Mouse (Mus musculus) liver, embryonic 16.5 days (tissue): ENCODE data around the gene Olfr535. TPM values are rescaled to one million over a fixed set of nuclear protein-coding genes. Genes with fewer than 3 reads are reported as not detected.
"Not testable (repeated sequence)": the region's sequence is repeated elsewhere in the genome, so short reads cannot be mapped to it uniquely, and the experiment has no call there.

ENCODE experiments used
- ATAC-seq: fragments of 200-750 bp; cut with Nextera tagmentation; 2 replicates; pipeline ENCODE4 v1.8.0; 2017; ENCODE audit warnings: low read depth, mild to moderate bottlenecking, moderate number of reproducible peaks, moderate library complexity
- H3K27ac ChIP-seq: fragments of 300-500 bp; sonication (generic); 2 replicates; pipeline ENCODE4 v1.5.1; 2014; ENCODE audit warnings: mild to moderate bottlenecking, low read length
- H3K27me3 ChIP-seq: fragments of 300-500 bp; sonication (generic); 2 replicates; pipeline ENCODE4 v1.6.1; 2014; ENCODE audit warnings: low read depth, low read length, mixed read lengths; ENCODE audit not compliant: control insufficient read depth, insufficient read depth
- H3K36me3 ChIP-seq: fragments of 300-500 bp; sonication (generic); 2 replicates; pipeline ENCODE4 v1.6.1; 2014; ENCODE audit warnings: mild to moderate bottlenecking; ENCODE audit not compliant: control insufficient read depth, insufficient read depth
- H3K4me1 ChIP-seq: fragments of 300-500 bp; sonication (generic); 2 replicates; pipeline ENCODE4 v1.6.1; 2014; ENCODE audit warnings: low read depth, low read length, mixed read lengths; ENCODE audit not compliant: control insufficient read depth
- H3K4me2 ChIP-seq: fragments of 300-500 bp; sonication (generic); 2 replicates; pipeline ENCODE4 v1.6.1; 2014; ENCODE audit warnings: low read depth, low read length, mixed read lengths
- H3K4me3 ChIP-seq: fragments of 300-500 bp; sonication (generic); 2 replicates; pipeline ENCODE4 v1.5.1; 2014; ENCODE audit warnings: low read depth, mild to moderate bottlenecking, low read length
- H3K9ac ChIP-seq: fragments of 300-500 bp; sonication (generic); 2 replicates; pipeline ENCODE4 v1.6.1; 2014; ENCODE audit warnings: low read depth, low read length
- H3K9me3 ChIP-seq: fragments of 300-500 bp; sonication (generic); replicated peaks from 2 replicates; pipeline ENCODE4 v1.6.1; 2016; ENCODE audit warnings: low read length; ENCODE audit not compliant: control insufficient read depth
- WGBS: fragments of 180-500 bp; shearing (Covaris S2); extraction: QIAGEN DNeasy Blood & Tissue Kit; methylation state at CpG from one replicate; pipeline ENCODE4 v1.1.7; 2014; ENCODE audit not compliant: insufficient replicate concordance; 5-methylcytosine and 5-hydroxymethylcytosine counted together
- polyA plus RNA-seq: library from polyadenylated mRNA; unstranded; fragments of >200 nt; fragmentation: Nextera tagmentation; extraction: Ambion mirVana; gene quantifications from 2 replicates; pipeline ENCODE4 v1.2.1, GENCODE M21; 2015

Olfr535 gene
- not detected in 2 replicates for polyA plus RNA-seq

DNA sequence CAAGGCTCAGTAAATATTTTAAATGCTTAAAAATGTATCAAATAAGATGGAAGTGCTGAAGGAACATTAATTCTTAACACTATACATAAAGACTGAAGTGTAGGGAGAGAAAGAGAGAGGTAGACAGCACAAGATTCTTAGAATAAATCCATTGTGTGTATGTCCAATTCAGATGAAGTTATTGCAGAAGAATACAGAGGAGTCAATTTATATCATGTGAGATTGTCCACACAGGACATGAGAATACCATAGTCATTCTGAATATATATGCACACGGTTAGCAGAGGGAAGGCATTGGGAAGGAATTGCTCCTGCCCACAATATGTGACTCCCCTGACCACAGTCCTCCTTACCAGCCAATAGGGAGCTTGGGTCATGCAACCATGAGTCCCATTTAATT, at the start of gene Olfr535:
TSS of gene Olfr535 (plus strand) at position 301 of the 400 bp plus-strand sequence.
- ATAC-seq, result no peak
- WGBS, result 61% methylated on average over 1 of the region's 1 CpGs
- H3K27ac ChIP-seq, result no peak within 1 kb of the TSS

DNA sequence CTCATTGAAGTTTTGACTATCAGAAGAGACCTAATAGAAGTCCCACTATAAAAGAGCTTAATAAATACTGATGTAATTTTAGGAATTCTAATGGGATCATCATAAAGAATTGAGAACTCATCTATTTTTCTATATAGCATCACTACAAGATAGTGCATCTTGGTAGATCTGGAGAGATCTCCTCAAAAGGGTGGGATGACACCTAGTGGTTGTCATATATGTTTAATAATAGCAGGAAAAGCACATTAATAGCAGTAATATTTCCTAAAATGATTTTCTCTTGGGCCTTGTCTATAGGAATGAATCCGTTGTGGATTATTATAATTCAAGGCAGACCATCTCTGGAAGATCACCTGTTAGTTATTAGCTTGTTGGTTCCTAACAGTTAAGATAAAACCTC, 40.9 kb upstream of the Olfr535 start:
- Histone ChIP-seq H3K4me3 (no peak overlapping the region), H3K9ac (no peak overlapping the region), H3K4me2 (no peak overlapping the region), H3K27ac (no peak overlapping the region), H3K27me3 (no peaks in the 10 kb centered on the region), H3K9me3 (no peaks in the 10 kb centered on the region), H3K36me3 (no peaks in the 10 kb centered on the region), H3K4me1 (no peaks in the 10 kb centered on the region)
- 37% methylated on average over 1 of the region's 1 CpGs for WGBS
- no peak for ATAC-seq

More for the DNA sequence above, at the start of gene Olfr535:
- Histone ChIP-seq H3K9me3 (no peaks in the 10 kb centered on the region), H3K4me3 (no peak within 1 kb of the TSS), H3K4me1 (no peaks in the 10 kb centered on the region), H3K9ac (no peak within 1 kb of the TSS), H3K36me3 (no peaks in the 10 kb centered on the region), H3K27me3 (no peaks in the 10 kb centered on the region), H3K4me2 (no peak within 1 kb of the TSS)

DNA sequence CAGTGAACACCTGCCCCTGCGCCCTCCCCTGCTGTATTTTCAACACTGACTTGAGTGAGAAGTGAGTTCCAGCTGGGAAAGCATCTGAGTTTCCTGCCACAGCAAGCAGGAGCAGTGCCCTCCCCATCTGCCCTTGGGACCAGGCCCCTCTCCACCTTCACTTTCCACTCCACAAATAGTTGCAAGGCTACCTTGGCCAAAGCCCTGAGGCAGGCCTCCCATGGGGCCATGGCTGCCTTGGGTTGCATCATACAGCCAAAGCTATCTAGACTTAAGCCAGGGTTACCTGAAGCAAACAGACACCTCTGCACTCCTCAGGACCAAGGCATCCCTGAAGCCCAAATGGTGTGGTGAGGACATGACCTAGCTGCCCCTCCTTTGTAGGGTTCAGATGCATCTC, 20.9 kb upstream of the Olfr535 start, which contains the start of gene Olfr533:
TSS of gene Olfr533 (plus strand) at position 301 of the 400 bp plus-strand sequence.
- H3K9me3 ChIP-seq, H3K27ac ChIP-seq, H3K4me3 ChIP-seq, H3K9ac ChIP-seq, H3K36me3 ChIP-seq, H3K4me1 ChIP-seq, H3K4me2 ChIP-seq, ATAC-seq, H3K27me3 ChIP-seq: not testable (repeated sequence)
- 17% methylated on average over 1 of the region's 1 CpGs for WGBS

DNA sequence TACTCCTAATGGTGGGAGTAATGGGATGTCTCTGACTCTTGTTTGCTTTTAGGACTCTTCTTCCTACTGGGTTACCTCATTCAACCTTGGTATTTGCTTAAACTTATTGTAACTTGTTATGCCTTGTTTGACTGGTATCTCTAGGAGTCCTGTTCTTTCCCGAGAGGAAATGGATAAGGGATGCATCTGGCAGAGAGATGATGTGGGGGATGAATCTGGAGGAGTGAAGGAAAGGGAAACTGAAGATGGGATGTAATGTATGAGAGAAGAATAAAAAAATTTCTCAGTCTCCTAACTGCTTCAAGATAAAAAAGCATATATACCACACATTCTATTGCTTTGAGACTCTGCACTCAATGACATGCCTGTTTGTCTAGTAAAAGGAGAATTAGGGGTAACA, 6.1 kb upstream of the Olfr535 start:
- no peaks in the 10 kb centered on the region for H3K4me1 ChIP-seq
- WGBS, result 40% methylated on average over 1 of the region's 1 CpGs
- H3K4me3 ChIP-seq, result no peak overlapping the region
- no peaks in the 10 kb centered on the region for H3K27me3 ChIP-seq
- ATAC-seq, result no peak
- H3K27ac ChIP-seq, result no peak overlapping the region
- H3K9ac ChIP-seq, result no peak overlapping the region
- no peak overlapping the region for H3K4me2 ChIP-seq
- H3K9me3 ChIP-seq, result no peaks in the 10 kb centered on the region
- H3K36me3 ChIP-seq, result no peaks in the 10 kb centered on the region

DNA sequence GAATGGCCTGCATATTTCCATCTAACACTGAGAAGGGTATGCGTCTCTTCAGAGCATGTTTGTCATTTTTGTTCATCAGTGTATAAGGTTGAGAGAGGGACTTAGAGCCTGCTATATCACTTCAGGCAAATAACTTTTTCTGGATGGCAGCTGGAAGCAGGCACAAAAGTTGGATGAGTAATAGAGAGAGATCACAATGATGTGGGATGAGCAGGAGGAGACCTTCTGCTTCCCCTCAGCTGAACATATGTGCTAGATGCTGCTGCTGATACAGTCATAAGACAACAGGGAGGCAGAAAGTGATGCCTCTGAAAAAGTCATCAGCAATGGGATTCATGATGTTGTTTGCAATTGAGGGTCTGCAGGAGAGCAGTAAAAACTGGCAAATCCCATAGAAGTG, 5.3 kb upstream of the Olfr535 start:
- no peak overlapping the region for H3K4me3 ChIP-seq
- H3K9me3 ChIP-seq, result no peaks in the 10 kb centered on the region
- no peak overlapping the region for H3K4me2 ChIP-seq
- H3K4me1 ChIP-seq, result no peaks in the 10 kb centered on the region
- H3K27me3 ChIP-seq, result no peaks in the 10 kb centered on the region
- no peak overlapping the region for H3K9ac ChIP-seq
- H3K27ac ChIP-seq, result no peak overlapping the region
- no peak for ATAC-seq
- no peaks in the 10 kb centered on the region for H3K36me3 ChIP-seq
- 70% methylated on average over 1 of the region's 1 CpGs for WGBS

DNA sequence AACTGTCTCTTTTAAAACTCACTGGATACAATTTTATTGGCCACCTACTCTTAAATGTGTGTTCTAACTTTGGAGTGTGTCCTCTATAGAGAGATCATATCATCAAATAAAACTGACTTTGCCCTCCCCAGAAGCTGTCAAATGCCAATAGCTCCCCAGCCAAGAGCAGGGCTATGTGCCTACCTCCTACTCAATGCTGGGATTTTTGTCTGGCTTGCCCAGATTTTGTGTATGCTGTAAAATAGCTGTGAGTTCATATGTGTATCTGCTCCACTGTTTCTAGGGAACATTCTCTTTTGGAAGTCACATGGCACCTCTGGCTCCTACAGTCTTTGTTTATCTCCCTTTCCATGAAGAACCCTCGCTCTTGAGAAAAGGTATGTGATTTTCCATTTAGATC, 5.0 kb downstream of the Olfr535 start:
- Histone ChIP-seq H3K4me1 (no peaks in the 10 kb centered on the region), H3K9me3 (no peaks in the 10 kb centered on the region), H3K4me3 (no peak overlapping the region), H3K4me2 (no peak overlapping the region), H3K36me3 (no peaks in the 10 kb centered on the region), H3K27ac (no peak overlapping the region), H3K27me3 (no peaks in the 10 kb centered on the region), H3K9ac (no peak overlapping the region)
- 45% methylated on average over 1 of the region's 1 CpGs for WGBS
- no peak for ATAC-seq

DNA sequence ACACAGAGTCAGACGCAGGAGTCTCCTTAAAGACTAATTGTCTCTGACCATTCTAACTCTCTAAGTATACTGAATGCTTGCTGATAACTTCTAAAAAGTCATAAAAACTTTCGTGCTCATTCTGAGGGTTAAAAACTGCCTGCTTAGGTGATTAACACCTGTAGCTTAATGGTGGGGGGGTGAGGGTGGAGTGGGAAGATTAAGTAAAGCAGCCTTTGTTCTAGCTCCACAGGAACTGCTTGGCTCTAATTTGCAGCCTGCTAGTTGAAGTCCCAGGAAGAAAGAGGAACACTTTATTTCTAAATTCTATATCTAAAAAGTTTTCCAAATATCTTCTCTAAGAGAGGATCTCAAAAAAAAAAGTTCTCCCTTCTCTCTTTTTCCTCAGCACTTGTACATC, 10.2 kb downstream of the Olfr535 start:
- Histone ChIP-seq H3K4me3 (no peak overlapping the region), H3K9me3 (no peaks in the 10 kb centered on the region), H3K27ac (no peak overlapping the region), H3K27me3 (no peaks in the 10 kb centered on the region), H3K36me3 (no peaks in the 10 kb centered on the region), H3K9ac (no peak overlapping the region), H3K4me1 (no peaks in the 10 kb centered on the region), H3K4me2 (no peak overlapping the region)
- ATAC-seq, result no peak
- 17% methylated on average over 2 of the region's 2 CpGs for WGBS

DNA sequence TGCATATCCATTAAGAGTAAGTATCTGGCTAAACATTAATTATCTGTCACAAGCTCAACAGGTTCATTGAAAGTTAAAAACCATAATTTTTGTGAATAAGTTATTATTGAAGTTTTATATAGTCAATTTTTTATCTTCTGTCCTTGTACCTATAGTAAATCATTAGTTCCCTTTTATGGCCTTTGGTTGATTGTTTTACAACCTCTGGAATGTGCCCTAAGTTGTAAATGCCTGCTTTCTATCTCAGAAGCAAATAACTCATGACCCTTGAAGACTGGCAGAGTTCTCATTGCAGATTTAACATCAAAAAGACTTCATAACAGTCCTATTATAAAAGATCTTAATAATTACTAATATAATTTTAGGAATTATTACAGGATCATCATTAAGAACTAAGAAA, 10.7 kb downstream of the Olfr535 start:
- Histone ChIP-seq H3K4me2 (no peak overlapping the region), H3K4me3 (no peak overlapping the region), H3K36me3 (no peaks in the 10 kb centered on the region), H3K9ac (no peak overlapping the region), H3K27ac (no peak overlapping the region), H3K4me1 (no peaks in the 10 kb centered on the region), H3K9me3 (no peaks in the 10 kb centered on the region), H3K27me3 (no peaks in the 10 kb centered on the region)
- no peak for ATAC-seq

DNA sequence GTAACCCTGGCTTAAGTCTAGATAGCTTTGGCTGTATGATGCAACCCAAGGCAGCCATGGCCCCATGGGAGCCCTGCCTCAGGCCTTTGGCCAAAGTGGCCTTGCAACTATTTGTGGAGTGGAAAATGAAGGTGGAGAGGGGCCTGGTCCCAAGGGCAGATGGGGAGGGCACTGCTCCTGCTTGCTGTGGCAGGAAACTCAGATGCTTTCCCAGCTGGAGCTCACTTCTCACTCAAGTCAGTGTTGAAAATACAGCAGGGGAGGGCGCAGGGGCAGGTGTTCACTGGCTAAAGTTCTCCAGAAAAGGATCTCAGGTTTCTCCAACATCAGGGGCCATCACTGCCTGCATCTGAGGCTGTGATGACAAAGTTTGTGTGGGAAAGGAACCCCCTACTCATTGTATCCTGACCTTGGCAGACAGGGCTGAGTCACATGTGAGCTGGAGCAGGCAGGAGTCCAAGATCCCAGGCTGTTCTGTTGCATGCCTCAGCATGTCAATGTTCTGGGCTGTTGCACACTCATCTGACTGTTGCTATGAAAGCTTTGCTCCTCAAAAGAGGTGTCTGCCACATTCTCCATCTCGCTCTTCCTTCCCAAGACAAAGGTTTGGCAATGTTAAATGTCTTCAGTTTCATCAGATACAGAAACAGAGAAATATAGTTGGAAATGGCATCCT, 23.5 kb downstream of the Olfr535 start, which contains the start of gene Olfr536:
TSS of gene Olfr536 (minus strand) at position 51 of the 676 bp plus-strand sequence.
- H3K4me2 ChIP-seq, H3K27me3 ChIP-seq, H3K27ac ChIP-seq, H3K4me3 ChIP-seq, H3K9me3 ChIP-seq, H3K4me1 ChIP-seq, H3K36me3 ChIP-seq, H3K9ac ChIP-seq, ATAC-seq: not testable (repeated sequence)
- 54% methylated on average over 2 of the region's 2 CpGs for WGBS
